Mouse (Mus musculus) neural tube, embryonic 13.5 days (tissue): ENCODE data around the gene Wdr25. TPM values are rescaled to one million over a fixed set of nuclear protein-coding genes. Genes with fewer than 3 reads are reported as not detected.
A peak's percentile ranks its signal among the peaks of the same experiment; 100 is the strongest.

Experiments used
- ATAC-seq: fragments of 200-750 bp; cut with Nextera tagmentation; 2 replicates; pipeline ENCODE4 v1.8.0; 2017; ENCODE audit warnings: low read depth, mild to moderate bottlenecking, moderate TSS enrichment, moderate library complexity
- H3K27ac ChIP-seq: fragments of 300-500 bp; sonication (generic); replicated peaks from 2 replicates; pipeline ENCODE4 v1.5.1; 2015; ENCODE audit warnings: moderate library complexity, mild to moderate bottlenecking, inconsistent platforms
- H3K27me3 ChIP-seq: fragments of 300-500 bp; sonication (generic); 2 replicates; pipeline ENCODE4 v1.6.1; 2015; ENCODE audit warnings: mild to moderate bottlenecking, inconsistent platforms
- H3K36me3 ChIP-seq: fragments of 300-500 bp; sonication (generic); 2 replicates; pipeline ENCODE4 v1.6.1; 2015; ENCODE audit warnings: mild to moderate bottlenecking, inconsistent platforms
- H3K4me1 ChIP-seq: fragments of 300-500 bp; sonication (generic); replicated peaks from 2 replicates; pipeline ENCODE4 v1.6.1; 2015; ENCODE audit warnings: inconsistent platforms
- H3K4me2 ChIP-seq: fragments of 300-500 bp; sonication (generic); 2 replicates; pipeline ENCODE4 v1.6.1; 2015; ENCODE audit warnings: inconsistent platforms, mild to moderate bottlenecking, moderate library complexity
- H3K4me3 ChIP-seq: fragments of 300-500 bp; sonication (generic); 2 replicates; pipeline ENCODE4 v1.5.1; 2015; ENCODE audit warnings: mild to moderate bottlenecking, inconsistent platforms
- H3K9ac ChIP-seq: fragments of 300-500 bp; sonication (generic); 2 replicates; pipeline ENCODE4 v1.6.1; 2015; ENCODE audit warnings: moderate library complexity, mild to moderate bottlenecking, inconsistent platforms
- H3K9me3 ChIP-seq: fragments of 300-500 bp; sonication (generic); 2 replicates; pipeline ENCODE4 v1.6.1; 2016; ENCODE audit warnings: inconsistent platforms
- WGBS: fragments of 180-500 bp; shearing (Covaris S2); methylation state at CpG from one replicate; pipeline ENCODE4 v1.1.7; 2015; 5-methylcytosine and 5-hydroxymethylcytosine counted together
- polyA plus RNA-seq: library from polyadenylated mRNA; unstranded; fragments of >200 nt; fragmentation: Nextera tagmentation; extraction: Ambion mirVana; gene quantifications from 2 replicates; pipeline ENCODE4 v1.2.1, GENCODE M21; 2015

Wdr25 gene
- polyA plus RNA-seq, 1 experiment from 2014 or later, result 6.5 TPM

- Histone ChIP-seq H3K36me3 (peaks cover 95% of the 10 kb centered on the region), H3K9me3 (no peaks in the 10 kb centered on the region), H3K4me1 (no peaks in the 10 kb centered on the region), H3K27me3 (no peaks in the 10 kb centered on the region), H3K27ac (no peak overlapping the region), H3K4me3 (no peak overlapping the region), H3K9ac (no peak overlapping the region), H3K4me2 (no peak overlapping the region)
- no peak for ATAC-seq
- 75% methylated on average over 2 of the region's 2 CpGs for WGBS
Measured at GRCm38 (mm10) chr12:108869575-108869974, 23.9 kb upstream of the Wdr25 start.

- Histone ChIP-seq H3K4me3 (no peak overlapping the region), H3K4me1 (no peaks in the 10 kb centered on the region), H3K27me3 (no peaks in the 10 kb centered on the region), H3K4me2 (no peak overlapping the region), H3K36me3 (peaks cover 93% of the 10 kb centered on the region), H3K9me3 (no peaks in the 10 kb centered on the region), H3K27ac (no peak overlapping the region), H3K9ac (no peak overlapping the region)
- no peak for ATAC-seq
- 80% methylated on average over 5 of the region's 5 CpGs for WGBS
Measured at GRCm38 (mm10) chr12:108873122-108873521, 20.3 kb upstream of the Wdr25 start.

GRCm38 (mm10) chr12:108879138-108879537 is 14.3 kb upstream of the Wdr25 start:
- no peaks in the 10 kb centered on the region for H3K9me3 ChIP-seq
- H3K4me1 ChIP-seq, result no peaks in the 10 kb centered on the region
- H3K27me3 ChIP-seq, result no peaks in the 10 kb centered on the region
- H3K9ac ChIP-seq, result no peak overlapping the region
- WGBS, result 92% methylated on average over 4 of the region's 4 CpGs
- peaks cover 94% of the 10 kb centered on the region for H3K36me3 ChIP-seq
- no peak overlapping the region for H3K27ac ChIP-seq
- no peak for ATAC-seq
- H3K4me3 ChIP-seq, result no peak overlapping the region
- H3K4me2 ChIP-seq, result no peak overlapping the region

- Histone ChIP-seq H3K4me2 (no peak overlapping the region), H3K36me3 (peaks cover 94% of the 10 kb centered on the region), H3K4me3 (no peak overlapping the region), H3K4me1 (0 out of 2 replicates have a peak, but pooled peaks cover 2% of the 10 kb centered on the region), H3K9me3 (no peaks in the 10 kb centered on the region), H3K27me3 (no peaks in the 10 kb centered on the region), H3K9ac (no peak overlapping the region), H3K27ac (no peak overlapping the region)
- ATAC-seq, result no peak
- 95% methylated on average over 5 of the region's 5 CpGs for WGBS
Measured at GRCm38 (mm10) chr12:108880606-108881005, 12.8 kb upstream of the Wdr25 start.

- no peaks in the 10 kb centered on the region for H3K9me3 ChIP-seq
Measured at GRCm38 (mm10) chr12:108881192-108881591, 12.2 kb upstream of the Wdr25 start.

GRCm38 (mm10) chr12:108882776-108883175 is 10.7 kb upstream of the Wdr25 start:
- Histone ChIP-seq H3K9me3 (no peaks in the 10 kb centered on the region), H3K27me3 (no peaks in the 10 kb centered on the region), H3K4me3 (no peak overlapping the region), H3K4me1 (0 out of 2 replicates have a peak, but pooled peaks cover 8% of the 10 kb centered on the region), H3K9ac (no peak overlapping the region), H3K27ac (no peak overlapping the region), H3K4me2 (no peak overlapping the region), H3K36me3 (peaks cover 97% of the 10 kb centered on the region)
- 91% methylated on average over 8 of the region's 8 CpGs for WGBS
- ATAC-seq, result no peak

More at GRCm38 (mm10) chr12:108881192-108881591, 12.2 kb upstream of the Wdr25 start:
- H3K4me1 ChIP-seq, result 0 out of 2 replicates have a peak, but pooled peaks cover 8% of the 10 kb centered on the region
- no peak overlapping the region for H3K4me3 ChIP-seq
- H3K27ac ChIP-seq, result no peak overlapping the region
- H3K27me3 ChIP-seq, result no peaks in the 10 kb centered on the region
- WGBS, result 93% methylated on average over 3 of the region's 3 CpGs
- no peak for ATAC-seq
- H3K4me2 ChIP-seq, result no peak overlapping the region
- H3K9ac ChIP-seq, result no peak overlapping the region
- peaks cover 94% of the 10 kb centered on the region for H3K36me3 ChIP-seq

GRCm38 (mm10) chr12:108885906-108886305 is 7.5 kb upstream of the Wdr25 start:
- peaks cover 94% of the 10 kb centered on the region for H3K36me3 ChIP-seq
- H3K4me1 ChIP-seq, result 0 out of 2 replicates have a peak, but pooled peaks cover 8% of the 10 kb centered on the region
- no peak overlapping the region for H3K27ac ChIP-seq
- H3K9me3 ChIP-seq, result no peaks in the 10 kb centered on the region
- H3K27me3 ChIP-seq, result no peaks in the 10 kb centered on the region
- H3K9ac ChIP-seq, result no peak overlapping the region
- H3K4me2 ChIP-seq, result no peak overlapping the region
- H3K4me3 ChIP-seq, result no peak overlapping the region
- ATAC-seq, result no peak
- 97% methylated on average over 1 of the region's 1 CpGs for WGBS

- WGBS, result 93% methylated on average over 4 of the region's 4 CpGs
- H3K4me3 ChIP-seq, result no peak overlapping the region
Measured at GRCm38 (mm10) chr12:108887077-108887476, 6.4 kb upstream of the Wdr25 start.

DNA sequence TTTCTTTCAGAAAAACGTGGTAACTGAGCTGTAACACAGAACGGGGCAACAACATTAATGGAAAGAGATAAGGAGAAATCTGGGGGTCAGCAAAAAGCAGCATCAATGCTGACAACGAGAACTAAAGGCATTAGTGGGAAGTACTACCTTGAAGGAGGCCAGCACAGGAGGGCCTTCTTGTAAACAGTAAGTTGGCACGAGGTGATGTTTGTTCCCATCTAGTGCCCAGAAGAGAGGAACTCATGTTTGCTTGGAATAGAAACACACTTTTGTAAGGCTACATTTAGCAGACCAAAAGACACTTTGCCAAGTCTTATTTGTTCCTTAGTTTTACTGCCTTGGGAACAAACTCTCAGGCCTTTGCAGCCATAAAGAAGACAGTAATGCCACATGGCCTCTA is 4.8 kb upstream of the Wdr25 start:
- Histone ChIP-seq H3K4me1 (peaks cover 22% of the 10 kb centered on the region), H3K9me3 (no peaks in the 10 kb centered on the region), H3K9ac (no peak overlapping the region), H3K4me3 (no peak overlapping the region), H3K27ac (no peak overlapping the region), H3K36me3 (peaks cover 71% of the 10 kb centered on the region), H3K27me3 (no peaks in the 10 kb centered on the region), H3K4me2 (no peak overlapping the region)
- WGBS, result 73% methylated on average over 4 of the region's 4 CpGs
- ATAC-seq, result no peak

More at GRCm38 (mm10) chr12:108887077-108887476, 6.4 kb upstream of the Wdr25 start:
- Histone ChIP-seq H3K36me3 (peaks cover 86% of the 10 kb centered on the region), H3K27me3 (no peaks in the 10 kb centered on the region), H3K9me3 (no peaks in the 10 kb centered on the region), H3K4me1 (peaks cover 8% of the 10 kb centered on the region; the same call in 1 of the 2 replicates), H3K27ac (no peak overlapping the region), H3K4me2 (no peak overlapping the region), H3K9ac (no peak overlapping the region)
- no peak for ATAC-seq

DNA sequence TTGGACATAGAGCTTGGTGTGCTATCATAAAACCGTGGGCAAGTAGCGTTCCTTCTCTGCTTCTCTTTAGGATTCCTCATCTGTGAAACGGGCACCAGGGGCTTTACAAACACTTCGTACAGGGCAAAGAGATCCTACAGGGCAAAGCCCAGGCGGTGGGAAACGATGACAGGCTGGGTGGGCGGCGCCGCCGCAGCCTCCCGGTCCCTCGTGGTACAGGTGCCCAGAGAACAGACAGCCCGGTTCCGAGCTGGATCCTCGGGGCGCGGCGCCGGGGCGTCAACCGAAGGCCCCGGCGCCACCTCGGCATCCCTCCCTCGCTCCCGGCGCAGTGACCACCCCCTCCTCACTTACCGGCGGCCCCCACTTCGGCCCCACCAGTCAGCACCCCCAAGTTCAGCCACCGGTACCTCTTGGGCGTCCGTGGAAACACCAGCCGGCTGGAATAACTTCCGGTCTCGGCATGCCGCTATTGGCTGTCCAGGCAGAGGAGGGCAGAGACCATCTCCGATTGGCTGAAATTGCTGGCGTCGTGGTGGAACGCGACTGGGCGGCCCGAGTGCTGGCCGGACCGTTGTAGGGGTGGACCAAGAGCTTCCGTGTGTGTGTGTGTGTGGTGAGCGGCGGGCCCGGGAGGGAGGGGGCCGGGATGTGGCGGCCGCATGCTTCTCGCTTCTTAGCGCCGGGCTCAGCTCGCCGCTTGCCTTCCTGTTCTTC is 442 bp downstream of the Wdr25 start, which contains the start of gene Wars:
TSS of gene Wars (minus strand) at position 460 of the 717 bp plus-strand sequence.
- H3K4me3 ChIP-seq, result peak within 1 kb of the TSS; percentile 88
- peaks cover 26% of the 10 kb centered on the region for H3K4me1 ChIP-seq
- H3K27me3 ChIP-seq, result no peaks in the 10 kb centered on the region
- H3K4me2 ChIP-seq, result peak within 1 kb of the TSS; percentile 96
- under 1% methylated on average over 58 of the region's 58 CpGs for WGBS
- ATAC-seq, result peak; percentile 100
- H3K9me3 ChIP-seq, result no peaks in the 10 kb centered on the region
- peaks cover 25% of the 10 kb centered on the region for H3K36me3 ChIP-seq
- H3K9ac ChIP-seq, result peak within 1 kb of the TSS; percentile 87
- H3K27ac ChIP-seq, result no peak within 1 kb of the TSS; the same call in 1 of the 2 replicates

- Histone ChIP-seq H3K36me3 (peaks cover 21% of the 10 kb centered on the region), H3K9me3 (no peaks in the 10 kb centered on the region), H3K4me1 (peaks cover 26% of the 10 kb centered on the region), H3K4me3 (peak overlapping the region; percentile 88), H3K27ac (no peak overlapping the region; the same call in 1 of the 2 replicates), H3K4me2 (peak overlapping the region; percentile 96), H3K9ac (peak overlapping the region; percentile 87), H3K27me3 (no peaks in the 10 kb centered on the region)
- peak; percentile 30; the same call in 1 of the 2 replicates for ATAC-seq
- under 1% methylated on average over 7 of the region's 7 CpGs for WGBS
Measured at GRCm38 (mm10) chr12:108894432-108894816, 993 bp downstream of the Wdr25 start.

- peaks cover 7% of the 10 kb centered on the region; the same call in 1 of the 2 replicates for H3K36me3 ChIP-seq
- H3K4me2 ChIP-seq, result no peak overlapping the region
- no peaks in the 10 kb centered on the region for H3K27me3 ChIP-seq
- H3K27ac ChIP-seq, result no peak overlapping the region
- ATAC-seq, result no peak
- H3K4me3 ChIP-seq, result no peak overlapping the region
- H3K9me3 ChIP-seq, result no peaks in the 10 kb centered on the region
- H3K4me1 ChIP-seq, result peaks cover 26% of the 10 kb centered on the region
- H3K9ac ChIP-seq, result no peak overlapping the region
- WGBS, result 73% methylated on average over 3 of the region's 3 CpGs
Measured at GRCm38 (mm10) chr12:108896006-108896405, 2.6 kb downstream of the Wdr25 start.
